Mouse (Mus musculus) natural killer cell, adult 2 months (primary cell): ENCODE measurements around the gene Pus10.

Experiments used
- DNase-seq, 2 experiments: peaks; one replicate each; pipeline ENCODE4 v3.0.0; 2022; ENCODE audit warnings: low spot score in 2 of 2

The Pus10 gene

DNA sequence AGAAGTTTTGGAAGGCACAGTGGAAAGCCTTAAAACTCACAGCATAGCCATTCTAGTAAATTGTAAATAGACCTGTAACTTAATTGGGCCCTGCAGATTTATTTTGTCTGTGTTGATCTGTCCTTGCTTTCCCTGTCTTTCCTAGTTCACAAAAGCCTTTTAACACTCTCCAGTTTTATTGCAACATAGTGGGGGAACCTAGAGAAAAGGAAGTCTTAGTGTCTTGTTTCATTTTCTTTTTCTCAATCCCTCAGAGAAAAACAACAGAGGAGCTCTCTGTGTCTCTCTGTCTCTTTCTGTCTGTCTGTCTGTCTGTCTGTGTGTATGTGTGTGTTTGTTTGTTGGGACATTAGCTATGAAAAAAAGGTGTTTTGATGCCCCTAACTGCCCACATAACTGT, 30.4 kb downstream of the Pus10 start:
- no peak for DNase-seq

DNA sequence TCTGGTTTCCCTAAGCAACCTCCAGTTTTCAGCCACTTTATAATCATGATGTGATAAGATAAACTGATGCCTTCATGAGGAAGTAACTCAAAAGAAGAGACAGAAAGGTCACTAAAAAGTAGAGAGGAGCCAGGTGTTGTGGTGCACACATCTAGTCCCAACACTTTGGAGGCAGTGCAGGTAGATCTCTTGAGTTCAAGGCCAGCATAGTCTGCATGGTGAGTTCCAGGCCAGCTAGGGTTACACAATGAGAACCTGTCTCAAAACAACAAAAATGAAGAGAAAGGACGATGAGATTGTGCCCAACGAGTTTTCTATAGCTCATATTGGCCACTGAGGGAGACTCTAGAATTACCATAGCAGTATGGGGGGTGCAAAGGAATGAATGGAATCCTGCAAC, 33.1 kb downstream of the Pus10 start:
- DNase-seq = no peak

DNA sequence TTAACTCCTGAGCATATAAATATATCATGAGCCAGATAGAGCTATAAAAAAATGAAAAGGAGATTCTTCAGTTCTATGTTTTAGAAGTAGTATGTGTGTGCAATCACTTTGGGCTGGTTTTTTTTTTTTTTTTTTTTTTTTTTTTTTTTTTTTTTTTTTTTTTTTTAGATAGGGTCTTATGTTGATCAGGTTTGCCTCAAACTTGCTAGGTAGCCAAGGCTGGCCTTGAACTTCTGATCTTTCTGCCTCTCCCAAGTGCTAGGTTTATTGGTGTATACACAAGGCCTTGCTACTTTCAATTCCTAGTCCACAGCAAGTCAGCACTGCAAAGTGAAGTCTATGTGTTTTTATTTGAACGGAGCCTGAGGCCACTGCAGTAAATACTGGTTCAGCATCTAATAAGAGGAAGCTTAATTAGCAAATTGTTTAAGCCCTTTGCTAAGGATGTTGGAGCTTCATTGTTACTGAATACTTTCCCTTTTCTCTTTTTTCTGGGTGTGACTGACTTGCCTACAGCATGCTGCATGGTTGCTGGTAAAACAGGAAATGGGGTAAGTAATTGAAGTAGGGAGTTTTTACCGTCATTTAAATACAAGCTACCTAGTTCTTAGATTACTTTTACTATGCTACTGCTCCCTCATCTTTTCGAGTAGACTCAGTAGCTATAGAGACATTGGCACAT, 34.1 kb downstream of the Pus10 start:
- peak in 1 of 2 experiments; percentile 6 for DNase-seq

DNA sequence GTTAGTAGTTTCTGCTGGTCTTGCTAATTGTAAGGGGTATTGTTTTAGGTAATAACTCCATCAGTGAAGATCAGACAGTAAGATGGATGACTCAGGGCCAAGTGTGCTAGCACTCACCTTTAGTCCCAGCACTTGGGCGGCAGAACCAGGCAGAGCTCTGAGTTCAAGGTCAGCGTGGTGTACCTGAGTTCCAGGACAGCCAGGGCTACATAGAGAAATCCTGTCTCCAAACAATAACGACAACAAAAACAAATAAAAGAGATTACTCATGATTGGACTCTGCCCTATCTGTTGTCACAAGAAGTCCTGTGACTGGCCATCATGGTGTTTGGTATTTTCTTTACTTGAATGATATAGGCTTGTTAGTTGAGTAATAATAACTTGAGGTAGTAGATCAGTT, 36.4 kb downstream of the Pus10 start:
- no peak for DNase-seq

DNA sequence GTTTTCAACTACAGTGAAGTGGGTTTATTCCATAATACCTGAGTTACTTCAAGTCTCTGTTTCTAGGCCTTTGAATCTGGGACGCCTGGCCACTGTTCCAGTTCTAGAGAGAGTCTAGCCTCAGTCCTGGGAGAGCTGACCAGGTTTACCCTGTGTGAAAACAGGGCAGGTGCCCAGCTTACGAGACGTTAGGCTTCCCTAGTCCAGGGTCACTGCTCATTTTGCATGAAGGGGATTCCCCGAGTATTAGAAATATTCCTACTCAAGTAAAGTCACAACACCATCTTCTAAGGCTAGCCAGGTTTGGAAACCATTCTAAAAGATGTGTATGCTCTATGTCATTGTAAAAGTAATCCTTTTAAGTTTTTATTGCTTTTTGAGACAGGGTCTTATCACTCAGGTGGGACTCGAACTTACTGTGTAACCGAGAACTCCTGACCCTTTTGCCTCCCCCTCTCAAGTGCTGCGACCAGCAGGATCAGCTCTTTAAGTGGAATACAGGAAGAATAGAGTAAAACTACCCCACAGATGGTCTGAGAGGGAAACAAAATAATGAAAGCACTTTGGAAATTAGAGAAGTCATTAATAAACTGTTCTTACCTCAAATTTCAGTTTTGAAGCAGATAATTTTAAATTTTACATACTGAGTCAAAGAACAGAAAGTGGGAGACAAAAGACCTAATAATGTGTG, 39.3 kb downstream of the Pus10 start:
- DNase-seq = no peak

DNA sequence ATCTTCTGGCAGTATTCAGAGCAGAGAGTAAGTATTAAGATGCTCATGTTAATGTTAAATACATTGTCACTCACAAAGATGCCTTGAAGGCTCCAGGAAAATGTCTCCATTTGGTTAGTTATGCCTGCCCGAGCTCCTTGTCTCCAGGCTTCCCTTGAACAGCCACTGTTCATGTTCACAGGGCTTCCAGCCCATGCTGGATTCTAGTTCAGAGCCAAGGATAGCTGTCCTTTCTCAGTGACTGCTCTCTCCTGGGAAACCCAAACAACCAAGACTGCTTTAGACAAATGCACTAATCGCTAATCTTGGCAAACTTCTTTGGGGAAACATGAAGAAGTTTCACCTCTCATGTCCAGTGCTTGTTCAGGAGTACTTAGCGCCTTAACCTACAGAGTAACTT, 46.8 kb downstream of the Pus10 start:
- no peak for DNase-seq

DNA sequence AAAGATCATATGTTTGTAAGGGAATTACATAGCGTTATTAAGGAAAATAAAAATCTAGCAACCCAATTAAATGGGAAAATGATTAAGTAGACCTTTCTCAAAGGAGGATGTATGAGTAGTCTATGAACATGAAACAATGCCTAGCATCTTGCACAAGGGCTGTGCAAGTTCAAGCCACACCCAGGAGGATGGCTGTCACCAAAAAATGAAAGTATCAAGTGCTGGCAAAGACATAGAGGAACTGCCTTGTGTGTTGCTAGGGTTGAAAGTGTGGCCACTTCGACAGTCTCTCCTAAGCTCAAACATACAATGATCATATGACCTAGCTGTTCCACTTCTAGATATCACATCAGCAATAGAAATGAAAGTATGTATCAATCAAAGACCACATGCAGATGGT, 53.4 kb downstream of the Pus10 start:
- DNase-seq = no peak

DNA sequence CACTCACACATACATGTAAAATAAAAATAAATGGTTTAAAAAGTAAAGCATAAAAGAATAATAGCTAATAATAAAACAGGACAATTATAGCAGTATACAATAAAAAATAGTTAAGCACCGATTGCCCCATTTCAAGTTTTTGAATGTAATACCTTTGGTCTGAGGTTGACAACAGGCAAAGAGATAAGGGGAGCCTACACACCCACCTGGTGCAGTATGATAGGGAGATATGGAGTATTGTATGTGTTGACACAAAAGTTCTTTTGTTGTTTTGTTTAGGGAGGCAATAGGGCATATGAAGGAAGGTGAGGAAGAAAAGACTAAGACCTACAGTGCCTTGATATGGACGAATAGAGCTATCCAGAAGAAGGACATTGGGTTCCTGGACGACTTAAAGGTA, 54.4 kb downstream of the Pus10 start:
- no peak for DNase-seq

DNA sequence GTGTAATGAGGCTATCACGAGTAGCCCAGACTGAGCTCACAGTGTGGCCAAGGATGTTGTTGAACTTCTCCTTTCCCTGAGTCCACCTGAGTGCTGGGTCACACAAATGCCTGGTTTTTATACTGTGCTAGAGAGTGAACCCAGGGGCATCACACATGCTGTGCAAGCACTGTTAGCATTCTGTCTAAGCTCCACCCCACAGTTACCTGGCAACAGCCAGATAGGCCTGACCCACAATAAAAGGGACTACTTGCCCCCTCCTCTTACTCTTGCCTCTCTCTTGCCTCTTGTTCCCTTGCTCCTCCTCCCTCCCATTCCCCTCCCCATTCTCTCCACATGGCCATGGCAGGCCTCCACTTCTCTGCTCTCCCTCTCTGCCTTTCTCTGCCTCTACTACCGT, 56.9 kb downstream of the Pus10 start:
- DNase-seq = no peak

DNA sequence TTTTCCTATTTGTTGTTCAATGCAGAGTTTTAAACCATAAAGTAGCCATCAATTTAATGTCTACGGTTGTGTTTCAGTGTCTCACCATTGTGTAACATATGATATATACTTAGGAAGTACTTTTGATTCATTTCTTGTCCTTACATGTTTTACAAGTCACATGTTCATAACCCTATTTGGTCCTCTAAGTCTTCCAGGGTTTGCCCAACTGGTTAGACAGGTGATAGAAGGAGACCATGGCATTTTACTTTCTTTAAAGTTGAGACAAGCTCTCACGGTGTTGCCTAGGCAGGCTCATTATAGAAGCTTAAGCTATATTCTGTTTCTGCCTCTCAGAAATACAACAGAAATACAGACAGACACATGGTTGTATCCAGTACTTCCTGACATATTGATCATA, 60.4 kb downstream of the Pus10 start:
- DNase-seq = no peak

DNA sequence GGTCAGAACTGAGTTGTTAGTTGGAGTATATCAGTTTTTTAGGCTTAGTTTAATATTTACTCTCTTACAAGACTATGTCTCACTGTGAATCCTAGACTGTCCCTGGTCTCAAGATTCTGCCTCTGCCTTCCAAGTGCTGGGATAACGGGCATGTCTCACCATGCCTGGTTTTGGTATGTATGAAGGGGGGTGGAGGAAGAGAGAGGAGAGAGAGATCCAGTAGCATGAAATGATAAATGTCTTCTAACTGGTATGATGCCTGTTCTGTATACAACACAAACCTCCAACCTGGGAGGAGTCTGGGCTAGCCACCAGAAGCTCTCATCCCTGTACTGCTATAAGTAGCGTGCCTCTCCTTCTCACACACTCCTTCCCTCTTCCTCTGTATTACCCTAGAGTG, 61.0 kb downstream of the Pus10 start:
- DNase-seq = no peak

DNA sequence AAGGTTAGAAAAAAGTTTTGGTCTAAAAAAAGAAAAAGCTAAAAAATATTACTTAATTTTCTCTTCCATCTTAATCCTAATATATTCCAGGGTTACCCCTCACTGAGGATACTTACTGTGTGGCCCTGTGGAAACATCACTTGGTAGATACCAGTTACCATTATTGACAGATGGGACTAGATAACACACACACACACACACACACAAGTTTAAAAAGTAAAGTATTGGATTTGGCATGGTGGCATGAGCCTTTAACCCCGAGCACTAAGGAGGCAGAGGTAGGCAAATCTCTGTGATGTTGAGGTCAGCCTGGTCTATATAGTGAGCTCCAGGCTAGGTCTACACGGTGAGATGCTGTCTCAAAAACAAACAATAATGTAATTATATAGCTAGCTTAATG, 62.7 kb downstream of the Pus10 start:
- no peak for DNase-seq

DNA sequence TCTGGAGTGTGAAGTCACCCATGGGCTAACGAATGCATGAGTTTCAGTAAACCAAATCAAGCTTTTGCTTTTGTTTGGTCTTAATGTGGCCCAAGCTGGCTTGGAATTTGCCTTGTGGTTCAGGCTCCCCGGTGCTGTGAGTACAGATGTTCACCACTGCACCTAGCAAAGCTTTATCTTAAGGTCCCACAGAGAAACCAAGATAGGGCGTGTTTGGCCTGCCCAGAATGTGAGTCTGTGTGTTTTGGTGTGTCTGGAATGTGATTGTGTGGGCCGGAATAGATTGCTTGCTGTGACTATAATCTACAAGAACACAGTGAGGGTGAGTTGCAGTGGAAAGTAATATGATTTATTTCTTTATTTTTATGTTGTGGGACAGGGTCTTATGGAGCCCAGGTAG, 64.6 kb downstream of the Pus10 start:
- DNase-seq = no peak

DNA sequence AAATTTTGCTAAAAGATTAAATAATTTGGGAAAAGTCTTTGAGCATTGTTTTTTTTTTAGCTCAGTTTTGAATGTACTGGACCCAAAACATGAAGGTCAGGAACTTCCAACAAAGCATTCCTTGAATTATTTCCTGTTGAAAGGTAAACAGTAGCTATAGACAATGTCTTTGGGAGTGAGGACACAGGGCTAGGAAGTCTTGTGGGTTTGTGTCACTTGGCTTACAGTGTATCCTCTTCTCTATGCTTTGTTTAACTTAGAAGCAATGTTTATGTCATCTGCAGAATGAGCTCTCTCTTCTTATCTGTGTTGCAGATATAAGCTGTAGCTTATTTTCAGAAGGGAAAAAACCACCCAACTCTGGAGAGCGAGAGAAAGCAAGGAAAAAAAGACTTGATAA, 67.4 kb downstream of the Pus10 start:
- DNase-seq = no peak

DNA sequence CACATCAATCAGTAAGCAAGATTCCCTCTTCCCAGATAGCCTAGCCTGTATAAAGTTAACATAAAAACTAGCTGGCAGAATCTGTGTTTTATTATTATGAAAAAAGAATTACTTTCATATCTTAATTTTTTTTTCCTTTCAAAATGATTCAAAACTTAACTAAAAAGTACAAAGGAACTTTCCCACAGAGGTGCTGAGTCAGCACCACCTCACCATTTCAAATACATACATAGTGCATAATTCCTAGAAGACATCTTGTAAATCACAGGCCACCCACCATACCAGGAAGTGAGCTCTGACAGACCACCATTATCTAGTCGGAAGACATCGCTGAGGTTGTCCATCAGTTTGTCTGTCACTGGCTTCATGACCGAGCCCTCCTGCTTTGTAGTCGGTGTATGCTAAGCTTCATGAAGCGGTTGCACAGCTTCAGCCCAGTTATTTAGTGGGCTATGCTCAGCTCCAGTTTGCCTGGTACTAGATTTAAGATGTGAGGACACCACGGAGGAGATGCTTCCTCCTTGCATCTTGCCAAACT, 69.3 kb downstream of the Pus10 start:
- no peak for DNase-seq

DNA sequence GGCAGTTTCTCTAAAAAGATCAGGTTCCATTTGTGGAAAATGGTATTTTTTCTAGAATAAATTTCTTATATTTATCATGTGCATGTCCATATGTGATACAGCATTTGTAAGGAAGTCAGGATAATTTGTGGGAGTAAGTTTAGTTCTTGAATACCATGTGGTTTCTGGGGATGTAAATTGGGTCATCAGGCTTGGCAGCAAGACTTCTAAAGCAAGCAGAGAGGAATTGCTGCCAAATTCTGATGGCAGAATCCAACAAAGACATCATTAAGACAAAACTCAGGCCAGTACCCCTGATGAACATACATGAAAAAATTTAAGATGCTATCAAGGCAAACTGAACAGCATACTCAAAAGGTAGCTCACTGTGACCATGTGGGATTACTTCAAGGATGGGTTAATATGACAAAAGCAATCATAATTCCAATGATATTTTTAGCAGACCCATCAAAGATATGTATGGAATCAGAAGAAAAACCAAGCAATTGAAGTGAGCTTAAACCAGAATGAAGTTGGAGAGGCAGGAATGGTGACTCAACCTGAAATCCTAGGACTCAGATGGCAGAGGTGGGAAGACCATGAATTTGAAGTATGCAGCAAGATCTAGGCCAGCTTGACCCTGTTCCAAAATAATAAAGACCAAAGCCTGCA, 70.5 kb downstream of the Pus10 start:
- DNase-seq = no peak

DNA sequence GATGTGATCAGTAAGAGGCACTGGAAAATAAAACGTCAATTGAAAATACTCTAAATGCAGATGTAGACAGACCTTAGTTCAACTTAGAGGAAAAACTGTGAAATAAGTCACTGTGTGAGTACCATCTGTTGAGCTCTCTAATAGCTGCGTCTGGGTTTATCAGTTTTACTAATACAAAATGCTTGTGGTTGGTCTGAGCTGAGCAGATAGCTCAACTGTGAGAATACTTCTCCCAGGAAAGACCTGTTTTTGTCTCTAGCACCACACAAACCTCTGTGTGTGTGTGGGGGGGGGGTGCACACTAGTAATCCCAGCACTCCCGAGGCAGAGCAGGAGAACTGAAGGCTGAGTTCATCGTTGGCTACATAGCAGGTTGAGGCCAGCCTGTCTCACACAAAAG, 75.4 kb downstream of the Pus10 start:
- DNase-seq = no peak

DNA sequence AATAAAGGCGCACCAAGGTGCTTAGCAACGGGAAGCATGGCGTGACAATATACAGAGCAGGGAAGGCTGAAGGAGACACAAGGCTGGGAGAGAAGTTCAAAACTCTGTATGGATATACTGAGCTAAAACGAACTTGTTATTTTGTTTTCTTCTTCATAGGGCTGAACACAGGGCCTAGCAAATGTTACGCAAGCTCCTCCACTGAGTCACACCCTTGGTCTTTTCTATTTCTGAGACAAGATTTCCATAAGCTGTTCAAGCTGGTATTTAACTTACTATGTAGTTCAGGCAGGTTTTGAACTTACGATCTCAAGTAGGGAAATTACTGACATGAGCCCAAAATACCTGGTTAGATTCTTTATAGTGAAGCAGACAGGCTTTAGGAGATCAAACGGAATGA, 75.9 kb downstream of the Pus10 start:
- no peak for DNase-seq

DNA sequence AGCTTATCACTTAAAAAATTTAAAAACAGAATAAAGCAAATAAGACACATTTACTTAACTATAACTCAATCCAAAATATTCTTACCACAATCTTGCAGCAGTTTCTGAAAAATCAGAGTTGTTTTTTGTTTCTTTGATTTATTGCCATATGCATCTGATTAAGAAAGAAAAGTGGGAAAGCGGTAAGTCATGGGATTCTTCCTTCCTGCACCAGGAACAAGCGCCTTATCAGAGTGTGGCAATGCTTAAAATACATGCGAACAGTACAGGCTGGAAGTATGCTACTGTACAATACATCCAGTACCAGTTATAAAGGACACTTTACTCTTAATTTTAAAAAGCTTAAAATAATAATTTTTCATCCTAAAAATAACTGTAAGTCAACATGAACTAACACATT, 78.9 kb downstream of the Pus10 start:
- no peak for DNase-seq

DNA sequence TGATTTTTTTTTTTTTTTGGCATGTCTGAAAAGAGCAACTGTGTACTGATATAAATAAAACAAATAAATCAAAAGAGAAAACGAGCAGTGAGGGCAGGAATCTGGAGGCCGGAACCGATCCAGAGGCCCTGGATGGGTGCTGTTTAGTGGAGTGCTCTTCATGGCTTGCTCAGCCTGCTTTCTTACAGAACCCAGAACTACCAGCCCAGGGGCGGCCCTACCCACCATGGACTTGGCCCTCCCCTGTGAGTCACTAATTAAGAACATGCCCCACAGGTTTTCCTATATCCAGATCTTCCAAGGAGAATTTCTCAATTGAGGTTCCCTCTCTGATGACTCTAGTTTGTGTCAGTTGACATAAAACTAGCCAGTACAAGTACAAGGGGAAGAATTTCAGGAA, 80.6 kb downstream of the Pus10 start:
- DNase-seq = no peak

DNA sequence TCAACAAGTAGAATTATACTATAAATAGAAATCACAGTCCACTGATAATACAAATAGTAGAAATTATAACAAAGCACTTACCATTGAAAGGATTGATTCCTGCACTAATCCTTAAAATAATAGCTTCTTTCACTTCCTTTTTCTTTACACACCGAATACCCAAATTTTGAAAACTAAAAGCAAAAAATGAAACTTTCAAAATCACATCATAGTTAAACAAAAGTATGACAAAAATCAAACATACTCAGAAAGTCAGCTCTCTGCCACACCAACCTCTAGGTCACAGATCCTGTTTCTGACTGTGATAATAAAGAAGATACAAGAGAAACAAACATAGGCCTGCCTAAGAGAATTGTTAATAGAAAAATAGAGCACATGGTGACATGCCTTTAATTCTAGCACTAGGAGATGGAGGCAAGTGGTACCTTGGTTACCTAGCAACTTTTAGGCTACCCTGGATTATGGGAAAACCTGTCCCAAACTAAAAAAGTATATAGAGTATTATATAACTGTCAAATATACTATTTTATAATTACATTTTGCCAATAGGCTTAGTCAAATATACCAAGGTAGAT, 87.7 kb downstream of the Pus10 start:
- DNase-seq = no peak

DNA sequence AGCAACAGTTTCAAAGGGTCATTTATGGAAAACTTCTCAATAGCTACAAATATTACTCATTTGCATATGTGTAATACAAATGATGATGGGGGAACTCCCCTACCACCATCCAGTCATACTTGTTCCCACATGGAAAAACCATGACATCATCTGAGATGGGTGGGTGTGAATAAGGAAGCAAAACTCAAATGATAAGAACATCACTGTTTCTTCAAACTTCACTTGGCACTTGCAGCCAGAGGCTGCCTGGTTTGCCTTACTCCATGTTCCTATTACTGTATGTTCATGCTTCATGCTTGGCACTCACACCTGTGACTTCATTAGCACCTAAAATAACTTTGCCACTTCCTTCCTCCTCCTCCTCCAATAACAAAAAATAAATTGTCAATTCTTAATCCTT, 88.9 kb downstream of the Pus10 start:
- DNase-seq = no peak

DNA sequence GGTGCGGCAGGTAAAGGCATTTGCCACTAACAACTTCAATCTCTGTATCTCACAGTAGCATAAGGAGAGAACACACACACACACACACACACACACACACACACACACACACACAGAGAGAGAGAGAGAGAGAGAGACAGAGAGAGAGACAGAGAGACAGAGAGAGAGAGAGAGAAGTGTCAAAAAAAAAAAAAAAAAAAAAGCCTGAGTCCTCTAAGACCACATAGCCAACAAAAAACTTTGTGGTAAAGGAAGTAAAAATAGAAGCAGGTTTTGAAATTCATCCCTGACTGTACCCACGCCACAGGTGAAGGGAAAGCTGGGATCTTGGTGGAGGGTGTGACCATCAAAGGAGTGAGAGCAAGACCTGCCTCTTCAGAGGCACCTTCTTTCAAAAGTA, 92.7 kb downstream of the Pus10 start:
- DNase-seq = no peak
